Mouse (Mus musculus): Measurements from ENCODE around the gene Mfsd12.

Mfsd12 gene

DNA sequence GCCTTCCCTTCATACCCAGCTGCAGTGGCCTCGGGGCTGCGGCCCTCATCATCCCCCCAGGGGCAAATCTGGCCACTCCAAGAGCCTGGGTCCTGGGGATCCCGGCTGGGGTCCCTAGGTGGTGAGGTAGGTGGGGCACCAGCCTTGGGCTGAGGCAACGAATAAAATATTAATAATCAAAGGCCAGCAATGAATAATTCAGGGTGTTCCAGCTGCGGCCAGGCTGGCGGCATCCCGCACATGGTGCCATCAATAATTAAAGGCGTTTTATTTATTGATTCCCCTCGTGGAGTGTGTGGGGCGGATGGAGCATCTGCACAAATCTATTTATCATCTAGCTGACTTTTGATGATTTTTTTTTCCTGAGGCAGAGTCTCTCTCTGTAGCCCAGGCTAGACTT lies 46.2 kb downstream of the Mfsd12 start:
- DNase-seq: no peak

DNA sequence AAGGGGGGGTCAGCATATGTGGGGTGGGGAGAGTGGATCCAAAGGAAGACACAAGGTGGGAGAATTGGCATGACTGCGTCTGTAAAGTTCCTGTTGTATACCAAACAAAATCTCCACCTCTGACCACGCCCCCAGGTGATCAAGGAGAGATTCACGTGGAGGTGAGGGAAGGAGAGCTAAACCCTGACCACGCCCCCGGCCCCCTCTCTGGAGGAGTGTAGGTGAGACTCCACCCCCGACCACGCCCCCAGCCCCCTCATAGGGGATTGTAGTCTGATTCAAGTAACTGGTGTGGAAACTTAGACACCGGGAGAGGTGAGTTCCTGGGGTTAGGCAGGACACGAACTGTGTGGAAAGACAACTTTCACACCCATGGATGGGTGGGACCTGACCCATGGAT lies 46.8 kb downstream of the Mfsd12 start:
- DNase-seq: no peak

DNA sequence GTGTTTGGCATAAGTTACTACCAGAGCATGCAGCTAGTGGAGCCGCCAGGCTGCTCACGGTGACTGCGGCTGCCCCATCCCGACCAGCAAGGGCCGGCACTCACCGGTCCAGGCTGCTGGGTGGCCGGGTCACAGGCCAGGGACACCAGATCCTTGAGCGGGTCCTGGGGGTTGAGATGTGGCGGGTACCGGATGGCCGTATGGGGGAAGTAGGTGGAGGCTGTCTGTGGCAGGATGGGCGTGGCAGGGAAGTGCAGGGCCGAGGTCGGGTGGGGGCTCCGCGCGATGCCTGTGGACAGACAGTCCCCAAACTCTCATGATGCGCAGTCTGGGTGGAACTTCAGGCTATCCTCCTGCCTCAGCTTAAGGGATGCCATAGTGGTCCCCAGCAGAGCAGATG lies 47.4 kb downstream of the Mfsd12 start:
- no peak for DNase-seq

DNA sequence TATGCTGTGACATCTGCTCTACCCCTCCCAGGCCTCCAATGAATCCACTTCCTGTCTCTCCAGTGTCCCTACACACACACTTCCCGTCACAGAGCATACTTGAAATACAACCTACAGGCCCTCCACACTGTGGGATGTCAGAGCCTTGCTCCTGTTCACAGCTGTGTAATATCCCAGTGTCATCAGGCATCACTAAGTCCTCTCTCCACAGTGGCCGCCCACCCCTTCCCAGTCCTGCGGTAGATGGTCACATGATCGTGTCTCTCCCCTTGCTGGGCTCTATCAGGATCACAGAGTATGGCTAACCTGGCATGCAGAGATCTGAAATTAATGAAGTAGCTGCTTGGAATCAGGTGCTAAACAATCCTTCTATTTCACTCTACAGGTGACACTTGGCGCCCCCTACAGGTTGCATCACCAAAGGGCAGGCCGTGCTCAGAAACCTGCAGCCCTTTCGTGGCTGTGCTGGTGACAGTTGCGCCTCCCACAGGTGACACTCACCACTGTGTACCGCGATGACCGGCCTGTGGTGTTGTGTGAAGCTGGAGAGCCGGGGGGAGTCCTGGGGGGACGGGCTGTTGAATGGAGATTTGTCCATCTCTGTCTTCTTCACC lies 48.4 kb downstream of the Mfsd12 start:
- DNase-seq: peak; percentile 86 to 87

DNA sequence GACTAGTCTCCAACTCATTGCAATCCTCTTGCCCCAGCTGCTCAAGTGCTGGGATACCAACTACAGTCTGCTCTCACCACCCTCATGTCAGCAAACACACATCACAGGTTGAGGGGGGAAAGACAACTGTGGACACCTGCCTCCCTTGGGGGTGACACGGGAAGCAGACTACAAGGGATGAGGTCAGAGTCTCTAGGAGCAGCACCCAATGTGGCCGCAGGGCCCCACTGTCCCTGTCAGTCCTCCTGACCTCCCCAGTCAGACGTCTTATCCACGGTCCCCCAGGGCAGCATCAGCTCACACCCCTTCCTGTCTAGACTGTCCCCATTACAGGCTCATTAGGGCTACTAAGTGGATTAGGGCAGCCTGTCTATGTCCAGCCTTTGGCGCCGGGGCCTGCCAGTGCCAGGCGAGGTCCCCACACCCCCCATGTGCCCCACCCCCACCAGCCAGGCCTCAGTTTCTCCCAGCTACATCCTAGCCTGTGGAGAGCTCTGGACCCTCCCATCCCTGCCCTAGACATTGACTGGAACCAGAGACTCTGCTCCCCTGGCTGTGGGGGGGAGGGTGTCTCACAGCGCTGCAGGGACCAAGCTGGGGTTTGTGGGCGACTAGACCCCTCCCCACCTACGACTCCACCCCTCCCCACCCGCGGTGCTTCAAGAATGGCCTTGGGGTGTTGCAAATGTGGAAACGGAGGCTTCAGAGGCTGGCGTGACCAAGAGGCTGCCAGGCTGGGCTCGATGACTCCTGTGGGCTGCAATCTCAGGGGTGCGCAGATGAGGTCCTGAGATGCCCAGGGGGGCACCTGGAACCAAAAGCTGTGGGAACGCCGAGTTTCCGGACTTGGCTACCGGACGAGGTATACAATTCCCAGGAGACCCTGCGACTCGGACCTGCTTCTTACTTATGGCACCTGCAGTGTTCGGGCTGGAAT lies 49.5 kb downstream of the Mfsd12 start:
- no peak for DNase-seq

DNA sequence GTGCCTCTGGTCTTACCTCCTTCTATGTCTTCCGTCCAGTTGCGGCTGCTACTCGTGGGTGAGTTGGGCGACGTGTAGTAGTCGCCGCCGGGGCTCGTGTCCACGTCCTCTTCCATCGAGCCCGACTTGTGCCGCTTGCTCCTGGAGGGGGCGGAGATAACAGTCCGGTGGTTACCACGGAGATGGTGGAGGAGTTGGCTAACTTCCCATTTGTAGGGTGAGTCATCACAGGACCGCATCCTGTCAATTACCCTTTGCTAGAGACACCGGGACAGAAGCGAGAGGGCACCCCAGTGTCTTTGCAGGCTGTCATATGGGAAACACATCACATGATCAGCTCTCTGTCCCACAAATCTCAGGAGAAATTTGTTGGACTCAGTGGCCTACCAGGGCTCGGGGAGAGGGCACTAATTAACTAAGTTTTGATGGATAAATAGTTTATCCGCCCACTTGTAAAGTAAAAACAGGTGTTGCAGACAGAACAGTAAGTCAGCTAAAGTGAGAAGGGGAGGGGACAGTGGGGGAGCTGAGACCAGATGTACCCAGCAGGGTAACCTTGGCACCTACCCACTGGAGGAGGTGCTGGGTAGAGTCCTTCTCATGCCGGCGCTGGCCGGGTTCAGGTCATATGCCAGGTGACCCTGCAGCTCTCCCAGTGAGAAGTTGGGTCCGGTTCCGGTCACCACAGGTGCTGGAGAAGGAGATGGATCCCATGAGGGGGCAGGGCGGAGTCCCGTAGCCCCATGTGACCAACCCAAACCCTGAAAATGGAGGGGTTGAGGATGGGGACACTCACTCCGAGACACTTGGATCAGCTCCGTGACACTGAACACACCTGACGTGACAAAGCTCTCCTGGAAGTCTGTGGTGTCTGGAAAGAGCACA lies 50.5 kb downstream of the Mfsd12 start:
- DNase-seq: peak; percentile 83 to 89

DNA sequence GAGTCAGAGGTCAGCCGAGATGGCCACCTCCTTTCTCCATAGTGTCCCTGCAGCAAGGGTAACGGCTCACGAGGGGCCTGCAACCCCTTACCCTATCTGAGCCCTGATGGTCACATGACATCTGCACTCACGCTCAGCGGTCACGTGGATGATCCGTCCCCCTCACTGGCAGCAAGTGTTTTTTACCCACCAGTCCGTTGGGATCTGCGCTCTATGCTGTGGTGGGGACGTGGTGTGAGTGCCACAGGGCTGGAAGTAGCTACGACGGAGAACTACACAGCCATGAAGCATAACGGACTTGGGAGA lies 51.1 kb downstream of the Mfsd12 start:
- DNase-seq: no peak

DNA sequence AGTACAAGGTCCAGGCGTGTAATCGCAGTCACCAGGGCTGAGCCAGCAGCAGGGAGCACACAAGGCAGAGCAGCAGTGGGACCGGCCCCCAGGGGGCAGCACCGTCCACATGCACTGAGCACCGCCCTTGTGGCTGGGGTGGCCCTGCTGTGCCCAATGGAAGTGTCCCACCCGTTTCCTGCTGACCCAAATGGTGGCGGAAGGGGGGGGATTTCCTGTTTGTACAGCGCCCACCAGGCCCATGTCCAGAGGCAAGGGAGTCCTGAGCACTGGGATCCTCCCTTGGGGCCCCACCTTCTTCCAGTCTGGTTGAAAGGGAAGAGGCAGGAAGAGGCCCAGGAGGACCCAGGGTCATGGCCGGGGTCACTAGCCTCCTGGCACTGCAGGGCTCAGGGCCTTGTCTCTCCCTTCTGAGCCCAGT lies 51.6 kb downstream of the Mfsd12 start:
- DNase-seq: peak; percentile 71 to 77

DNA sequence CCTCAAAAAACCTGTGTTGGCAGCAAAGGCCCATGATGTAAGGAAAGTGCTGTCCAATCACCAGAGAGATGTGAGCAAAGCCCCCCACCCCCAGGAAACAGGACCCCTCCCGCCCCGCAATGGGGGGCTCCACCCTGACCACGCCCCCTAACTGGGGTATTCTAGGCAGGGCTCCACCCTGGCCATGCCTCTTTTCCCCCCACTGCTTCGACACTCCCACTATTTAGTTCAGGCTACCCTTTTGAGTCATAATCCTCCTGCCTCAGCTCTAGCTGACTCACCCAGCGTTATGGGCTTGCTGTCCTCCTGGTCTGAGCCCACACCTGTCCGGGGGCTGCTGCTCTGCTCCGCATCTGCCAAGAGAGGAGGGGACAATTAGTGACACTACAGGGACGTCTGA lies 52.0 kb downstream of the Mfsd12 start:
- DNase-seq: no peak

DNA sequence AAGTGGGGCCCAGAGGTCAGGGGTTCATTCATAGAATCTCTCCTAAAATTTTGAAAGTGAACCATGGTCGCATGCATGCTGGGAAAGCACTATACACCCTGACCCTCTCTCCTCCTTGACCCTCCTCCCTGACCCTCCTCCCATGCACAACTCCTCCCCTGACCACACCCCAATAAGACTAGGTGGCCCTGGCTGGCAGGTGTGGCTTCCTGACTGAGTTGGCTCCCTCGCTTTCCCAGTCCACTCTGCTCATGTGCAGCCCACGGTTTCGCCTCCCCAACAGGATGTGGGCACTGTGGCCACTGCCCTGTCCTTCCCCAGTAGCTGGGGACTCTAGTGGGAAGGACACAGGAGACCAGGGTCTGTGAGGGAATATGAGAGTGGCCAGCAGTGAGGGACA lies 53.1 kb downstream of the Mfsd12 start:
- no peak for DNase-seq

DNA sequence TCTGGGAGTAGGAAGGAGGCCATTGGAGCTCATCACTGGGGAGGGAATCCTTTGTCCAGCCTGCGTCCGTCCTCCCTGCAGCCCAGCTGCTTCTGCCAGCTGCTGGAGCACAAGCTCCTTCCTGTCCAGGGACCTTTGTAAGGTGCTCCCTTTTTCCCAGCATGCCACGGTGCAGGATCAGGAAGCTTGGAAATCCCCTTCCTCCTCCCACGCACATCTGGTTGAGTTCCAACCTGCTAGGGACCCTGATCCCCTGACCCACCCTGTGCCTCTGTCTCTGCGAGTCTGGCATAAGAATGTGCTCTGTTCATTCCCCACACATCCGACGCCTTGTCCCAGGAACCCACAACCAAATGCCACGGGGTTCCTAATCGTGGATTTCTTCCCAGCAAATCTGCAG lies 53.7 kb downstream of the Mfsd12 start:
- DNase-seq: no peak

DNA sequence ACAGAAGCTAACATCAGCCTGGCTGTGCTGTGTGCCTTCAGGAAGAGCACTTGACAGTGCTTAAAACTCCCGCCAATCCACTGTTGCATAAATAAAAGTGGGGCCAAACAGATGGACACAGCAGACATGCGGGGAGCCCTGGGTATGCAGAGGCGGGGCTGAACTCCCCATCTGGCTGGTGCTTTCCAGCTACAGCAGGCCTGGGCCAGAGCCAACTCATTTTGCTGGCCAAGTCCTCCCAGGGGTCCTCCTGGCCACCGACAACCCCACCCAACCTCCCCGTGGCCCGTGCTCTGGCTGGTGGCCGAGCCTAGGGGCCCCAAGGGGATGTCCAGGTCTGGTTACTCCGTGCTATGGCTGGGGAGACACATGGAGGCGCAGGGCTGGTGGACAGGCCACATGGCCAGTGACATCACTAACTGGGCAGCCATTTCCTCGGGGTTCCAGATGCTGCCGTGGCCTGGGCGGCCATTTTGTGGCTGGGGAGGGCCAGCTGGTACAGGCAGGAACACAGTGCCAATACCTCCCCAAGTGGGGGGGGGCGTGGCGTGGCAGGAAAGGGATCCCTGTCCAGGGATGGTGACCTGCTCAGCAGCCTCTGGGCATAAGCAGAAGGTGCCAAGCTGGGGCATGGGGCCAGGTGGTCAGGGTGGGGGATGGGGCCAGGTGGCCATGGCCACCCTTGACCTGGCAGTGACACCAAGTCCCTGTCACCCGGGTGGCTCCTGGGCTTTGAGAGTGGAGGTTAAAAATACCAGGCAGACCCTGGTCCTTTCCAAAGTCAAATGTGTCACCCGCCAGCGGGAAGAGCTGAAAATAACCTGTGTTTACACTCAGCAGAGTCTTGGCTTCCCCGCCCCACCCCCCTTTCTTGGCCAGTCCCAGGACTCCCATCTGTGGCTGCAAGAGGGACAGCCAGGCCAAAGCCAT lies 54.4 kb downstream of the Mfsd12 start:
- peak; percentile 83 to 89 for DNase-seq

DNA sequence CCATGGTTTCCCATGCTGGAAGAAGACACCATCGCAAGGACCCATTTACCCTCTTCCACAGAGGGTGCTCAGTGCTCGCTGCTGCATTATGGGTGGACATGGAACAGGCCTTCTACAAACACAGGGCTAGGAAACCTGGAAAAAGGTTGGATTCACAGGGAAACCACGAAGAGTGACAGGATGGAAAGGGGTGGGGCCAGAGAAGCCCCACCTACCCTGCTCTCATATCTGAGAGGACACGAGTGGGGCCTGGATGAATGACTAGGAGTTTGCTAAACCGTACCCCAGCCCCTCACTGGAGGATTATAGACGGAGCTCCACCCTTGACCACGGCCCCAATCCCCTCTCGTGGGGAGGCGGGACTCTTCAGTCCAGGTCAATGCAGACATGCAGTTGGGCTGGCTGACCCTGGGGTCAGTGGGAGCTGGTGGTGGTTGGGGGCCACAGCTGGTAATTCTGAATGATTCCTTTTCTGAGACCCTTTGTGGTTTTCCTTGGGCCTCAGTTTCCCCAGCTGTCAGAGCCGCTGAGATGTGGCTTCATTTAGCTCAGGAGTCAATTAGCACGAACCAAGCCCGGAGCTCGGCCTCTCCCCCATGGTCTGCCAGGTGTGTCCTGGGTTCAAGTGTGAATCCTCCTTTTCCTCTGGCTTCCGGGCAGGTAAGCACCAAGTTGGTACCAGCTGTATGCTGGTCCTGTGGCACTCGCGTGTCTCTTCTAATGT lies 55.5 kb downstream of the Mfsd12 start:
- DNase-seq: no peak

DNA sequence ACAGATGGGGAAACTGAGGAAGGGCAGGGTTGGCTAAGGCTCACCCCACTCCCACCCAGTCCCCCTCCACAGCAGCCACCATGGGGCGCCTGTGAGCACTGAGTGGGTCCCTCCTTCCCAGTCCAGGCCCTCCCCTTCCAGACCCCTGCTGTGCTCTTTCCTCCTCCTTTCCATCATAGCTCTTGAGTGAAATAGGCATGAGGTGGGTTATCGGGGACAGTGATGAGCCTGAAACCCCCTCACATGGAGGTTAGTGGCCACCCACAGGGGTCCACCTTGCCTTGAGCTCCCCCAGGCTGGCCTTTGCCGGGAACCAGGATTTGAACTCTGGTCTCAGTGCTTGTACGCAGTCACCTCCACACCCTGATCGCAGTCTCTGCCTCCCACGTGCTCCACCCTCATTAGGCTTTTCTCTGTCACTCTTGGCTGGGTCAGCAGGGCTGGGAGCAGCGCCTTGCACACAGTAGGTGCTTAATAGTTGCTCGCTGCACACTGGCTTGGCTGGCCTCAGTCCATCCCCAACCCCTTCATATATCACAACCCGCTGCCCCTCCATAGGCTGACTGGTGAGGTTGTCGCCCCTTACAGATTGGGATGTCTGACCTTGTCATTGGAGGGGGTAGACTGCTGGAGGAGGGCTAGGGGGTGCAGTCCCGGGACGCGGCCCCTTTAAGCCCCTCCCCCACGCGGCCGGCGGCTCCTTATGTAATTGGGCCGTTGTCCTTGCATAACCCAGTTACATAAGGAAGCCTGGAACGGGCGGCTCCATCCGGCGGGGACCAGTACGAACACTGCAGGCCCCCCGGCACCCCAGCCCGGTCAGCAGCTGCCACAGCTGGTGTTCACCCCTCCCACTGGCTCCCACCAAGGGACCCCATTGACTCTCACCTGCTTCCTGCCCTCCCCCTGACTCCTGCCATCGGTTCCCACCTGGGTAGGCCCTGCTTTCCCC lies 56.3 kb downstream of the Mfsd12 start:
- DNase-seq: peak; percentile 76 to 88

DNA sequence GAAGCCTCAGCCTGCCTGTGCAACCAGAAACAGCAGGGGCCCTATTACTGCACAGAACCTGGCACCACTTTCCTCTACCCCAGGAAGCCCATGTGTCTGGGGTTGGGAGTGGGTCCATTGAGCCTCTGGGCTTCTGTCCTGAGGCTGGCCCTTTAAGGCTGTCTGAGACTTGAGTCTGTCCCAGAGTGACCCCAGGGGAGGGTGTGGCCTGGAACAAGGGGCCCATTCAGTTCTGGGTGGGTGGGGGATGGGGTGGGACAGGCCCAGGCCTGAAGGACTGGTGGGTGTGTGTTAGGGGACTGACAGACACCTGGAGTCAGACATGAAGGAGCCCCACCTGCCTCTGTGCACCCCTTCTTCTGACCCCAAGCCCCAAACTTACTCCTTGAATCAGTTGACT lies 57.4 kb downstream of the Mfsd12 start:
- no peak for DNase-seq

DNA sequence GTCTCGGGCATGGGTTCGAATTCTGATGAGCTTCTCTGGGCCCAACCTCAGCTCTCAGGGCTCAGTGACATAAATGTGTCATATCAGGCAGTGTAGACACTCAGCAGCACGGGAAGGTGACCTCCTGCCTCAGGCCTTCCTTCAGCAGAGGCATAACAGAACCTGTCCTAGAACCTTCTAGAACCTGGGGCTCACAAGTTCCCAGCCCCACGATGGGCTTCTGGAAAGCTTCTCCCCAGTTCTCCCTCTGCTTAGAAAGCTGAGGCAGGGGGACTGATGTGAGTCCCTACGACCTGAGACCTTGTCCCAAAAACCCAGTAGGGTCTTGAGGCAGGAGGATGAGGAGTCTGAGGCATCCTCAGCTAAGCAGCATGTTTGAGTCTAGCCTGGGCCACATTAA lies 57.9 kb downstream of the Mfsd12 start:
- DNase-seq: no peak

Data from cerebellum, adult 18-20 months (tissue).